Mouse (Mus musculus): ENCODE measurements around the gene Olfr971. TPM values are rescaled to one million over a fixed set of nuclear protein-coding genes. Genes with fewer than 3 reads are reported as not detected.

Gene Olfr971
- not detected in 2 replicates for polyA plus RNA-seq (2012; rRNA removed; ENCODE audit: low replicate concordance)

GRCm38 (mm10) chr9:39836576-39836975 lies at the start of gene Olfr971:
Gene Olfr971, plus strand, starts transcription at chr9:39836876.

GRCm38 (mm10) chr9:39790558-39790957 lies 46.1 kb upstream of the Olfr971 start, which contains the start of gene Olfr969:
Gene Olfr969, plus strand, starts transcription at chr9:39790945.

GRCm38 (mm10) chr9:39808560-39808959 lies 28.1 kb upstream of the Olfr971 start, which contains the start of gene Olfr970:
Gene Olfr970, plus strand, starts transcription at chr9:39808860.

GRCm38 (mm10) chr9:39866122-39866521 lies 29.4 kb downstream of the Olfr971 start, which contains the start of gene Olfr972:
Gene Olfr972, plus strand, starts transcription at chr9:39866422.

Other genes starting within 250 kb of the Olfr971 start
- 5.5 and 7.6 TPM in 2 replicates for gene AW551984, start 232.5 kb upstream of the Olfr971 start, polyA plus RNA-seq (2012; rRNA removed; ENCODE audit: low replicate concordance)
- gene Olfr148, start 226.2 kb upstream of the Olfr971 start, polyA plus RNA-seq (2012; rRNA removed; ENCODE audit: low replicate concordance) = not detected in 2 replicates
- gene Olfr960, start 215.5 kb upstream of the Olfr971 start, polyA plus RNA-seq (2012; rRNA removed; ENCODE audit: low replicate concordance) = not detected in 2 replicates
- gene Olfr961, start 191.8 kb upstream of the Olfr971 start, polyA plus RNA-seq (2012; rRNA removed; ENCODE audit: low replicate concordance) = not detected in 2 replicates
- gene Olfr963, start 169.7 kb upstream of the Olfr971 start, polyA plus RNA-seq (2012; rRNA removed; ENCODE audit: low replicate concordance) = not detected in 2 replicates
- gene Olfr149, start 129.8 kb upstream of the Olfr971 start, polyA plus RNA-seq (2012; rRNA removed; ENCODE audit: low replicate concordance) = not detected in 2 replicates
- gene Olfr965, start 125.5 kb upstream of the Olfr971 start, polyA plus RNA-seq (2012; rRNA removed; ENCODE audit: low replicate concordance) = not detected in 2 replicates
- not detected in 2 replicates for gene Olfr150, start 105.9 kb upstream of the Olfr971 start, polyA plus RNA-seq (2012; rRNA removed; ENCODE audit: low replicate concordance)
- gene Olfr967, start 90.6 kb upstream of the Olfr971 start, polyA plus RNA-seq (2012; rRNA removed; ENCODE audit: low replicate concordance) = not detected in 2 replicates
- gene Olfr968, start 53.6 kb upstream of the Olfr971 start, polyA plus RNA-seq (2012; rRNA removed; ENCODE audit: low replicate concordance) = not detected in 2 replicates
- not detected in 2 replicates for gene Olfr969, start 45.9 kb upstream of the Olfr971 start, polyA plus RNA-seq (2012; rRNA removed; ENCODE audit: low replicate concordance)
- not detected in 2 replicates for gene Olfr970, start 28.0 kb upstream of the Olfr971 start, polyA plus RNA-seq (2012; rRNA removed; ENCODE audit: low replicate concordance)
- gene Olfr972, start 29.5 kb downstream of the Olfr971 start, polyA plus RNA-seq (2012; rRNA removed; ENCODE audit: low replicate concordance) = not detected in 2 replicates
- gene Olfr229, start 70.5 kb downstream of the Olfr971 start, polyA plus RNA-seq (2012; rRNA removed; ENCODE audit: low replicate concordance) = not detected in 2 replicates
- gene Olfr974, start 100.6 kb downstream of the Olfr971 start, polyA plus RNA-seq (2012; rRNA removed; ENCODE audit: low replicate concordance) = not detected in 2 replicates
- gene Olfr975, start 115.2 kb downstream of the Olfr971 start, polyA plus RNA-seq (2012; rRNA removed; ENCODE audit: low replicate concordance) = not detected in 2 replicates
- gene Olfr976, start 124.3 kb downstream of the Olfr971 start, polyA plus RNA-seq (2012; rRNA removed; ENCODE audit: low replicate concordance) = not detected in 2 replicates
- not detected in 2 replicates for gene Olfr978, start 155.2 kb downstream of the Olfr971 start, polyA plus RNA-seq (2012; rRNA removed; ENCODE audit: low replicate concordance)
- gene Olfr979, start 166.6 kb downstream of the Olfr971 start, polyA plus RNA-seq (2012; rRNA removed; ENCODE audit: low replicate concordance) = not detected in 2 replicates
- not detected in 2 replicates for gene Olfr980, start 172.7 kb downstream of the Olfr971 start, polyA plus RNA-seq (2012; rRNA removed; ENCODE audit: low replicate concordance)
- not detected in 2 replicates for gene Olfr981, start 184.6 kb downstream of the Olfr971 start, polyA plus RNA-seq (2012; rRNA removed; ENCODE audit: low replicate concordance)
- not detected in 2 replicates for gene Olfr982, start 237.0 kb downstream of the Olfr971 start, polyA plus RNA-seq (2012; rRNA removed; ENCODE audit: low replicate concordance)